In the genomic region with DNA sequence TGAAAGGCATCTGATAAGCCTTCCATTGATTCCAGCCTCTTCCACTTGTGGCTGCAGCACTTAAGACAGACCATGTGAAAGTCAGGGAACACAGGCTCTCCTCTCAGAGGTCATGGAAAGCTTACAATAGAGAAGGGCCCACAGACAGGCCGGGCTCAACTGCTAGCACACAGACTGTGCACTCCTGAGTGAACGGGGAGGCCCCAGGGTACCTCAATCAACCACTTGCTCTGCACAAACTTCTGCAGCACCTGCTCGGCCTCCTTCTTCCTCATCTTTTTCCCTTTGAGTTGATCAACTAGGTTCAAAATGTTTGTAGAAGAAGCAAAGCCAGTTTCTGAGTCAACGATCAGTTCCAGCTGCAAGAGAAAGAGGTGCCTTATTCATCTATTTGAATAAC, we compare ENCODE assay signal across 9 mouse cellular contexts.
"Had no signal": no experiment of that assay in that cellular context is flagged by ENCODE, and none has a peak within 500 bp of the region (broad histone marks: within the 10 kb centered on the region; RNA-seq: fewer than 3 reads in every experiment).

No protein-coding gene starts in this region.

- DNase-seq: kidney, adult 8-10 months; kidney, postnatal 25 days; layer of hippocampus, postnatal 36 days; lung, adult 2 months; lung, postnatal 36 days had no signal

- H3K9me3 ChIP-seq: limb, embryonic 12.5 days; midbrain, embryonic 13.5 days had no signal

- H3K4me2 ChIP-seq: limb, embryonic 12.5 days; midbrain, embryonic 13.5 days had no signal

- H3K9ac ChIP-seq: limb, embryonic 12.5 days; midbrain, embryonic 13.5 days had no signal

- H3K27me3 ChIP-seq: limb, embryonic 12.5 days; midbrain, embryonic 13.5 days had no signal

- H3K4me3 ChIP-seq: limb, embryonic 12.5 days; midbrain, embryonic 13.5 days had no signal

- ATAC-seq: intestine, embryonic 16.5 days; lung, postnatal 0 days; midbrain, embryonic 13.5 days had no signal

- H3K27ac ChIP-seq: limb, embryonic 12.5 days; midbrain, embryonic 13.5 days had no signal
